Mouse (Mus musculus) testis, adult 2 months (tissue): ENCODE results near the gene Ugt1a6a.

Experiments
- CTCF ChIP-seq: fragments of 200-500 bp; IDR thresholded peaks from 2 replicates; pipeline ENCODE4 v1.5.1; 2012; ENCODE audit warnings: low read depth, mild to moderate bottlenecking, inconsistent platforms, low read length, moderate library complexity; ENCODE audit not compliant: control insufficient read depth, insufficient read depth, insufficient replicate concordance
- POLR2A ChIP-seq: fragments of 200-500 bp; IDR thresholded peaks from 2 replicates; pipeline ENCODE4 v1.6.1; 2012; ENCODE audit warnings: low read depth, mild to moderate bottlenecking, inconsistent platforms, low read length, moderate library complexity; ENCODE audit not compliant: control insufficient read depth

DNA sequence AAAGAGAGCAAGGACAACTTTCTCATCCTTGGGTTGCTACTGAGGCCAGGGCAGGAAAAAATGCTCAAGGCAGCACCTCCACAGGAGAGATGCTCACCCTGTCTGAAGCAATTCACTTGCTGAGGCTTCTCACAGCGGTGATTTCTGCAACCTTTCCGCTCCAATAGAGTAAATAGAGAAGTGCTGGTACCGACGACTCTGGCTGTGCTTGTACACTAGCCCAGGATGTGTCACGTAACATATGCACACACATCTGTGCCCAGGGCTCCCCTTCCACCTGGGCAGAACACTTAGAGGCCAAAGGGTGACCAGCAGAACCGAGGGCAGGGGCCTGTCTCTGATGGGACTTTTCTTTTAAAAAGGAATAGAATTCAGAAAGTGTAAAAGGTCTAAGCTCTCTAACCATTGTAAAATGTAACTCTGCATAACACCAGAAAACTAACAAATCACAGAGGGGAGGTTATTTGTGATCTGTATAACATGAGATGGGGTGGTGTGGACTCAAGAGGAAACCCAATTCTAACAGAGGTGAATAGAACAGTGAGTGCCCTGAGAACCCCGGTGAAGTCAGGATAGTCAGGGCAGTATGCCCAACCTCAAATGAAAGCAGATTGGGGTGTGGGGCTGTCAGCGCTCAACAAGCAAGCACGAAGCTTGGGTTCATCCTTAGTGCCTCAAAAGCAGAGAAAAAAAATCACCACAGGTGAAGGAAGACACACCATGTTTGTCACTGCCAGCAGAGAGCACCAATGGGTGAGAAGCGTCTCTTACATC, 126.2 kb downstream of the Ugt1a6a start:
- no peak for TF ChIP-seq CTCF
- no peak for TF ChIP-seq POLR2A
